Mouse (Mus musculus) midbrain, embryonic 10.5 days (tissue): ENCODE measurements around the gene Atp4b. TPM values are rescaled to one million over a fixed set of nuclear protein-coding genes. Genes with fewer than 3 reads are reported as not detected.

ENCODE experiments used
- DNase-seq: peaks from one replicate; pipeline ENCODE4 v3.0.0-alpha.2; 2017; ENCODE audit warnings: low spot score
- H3K27ac ChIP-seq: fragments of 300-500 bp; sonication (generic); replicated peaks from 2 replicates; pipeline ENCODE4 v1.5.1; 2016; ENCODE audit warnings: mild to moderate bottlenecking
- H3K27me3 ChIP-seq: fragments of 300-500 bp; sonication (generic); 2 replicates; pipeline ENCODE4 v1.6.1; 2016; ENCODE audit warnings: low read depth, mild to moderate bottlenecking; ENCODE audit not compliant: poor library complexity, severe bottlenecking
- H3K36me3 ChIP-seq: fragments of 300-500 bp; sonication (generic); 2 replicates; pipeline ENCODE4 v1.6.1; 2016; ENCODE audit warnings: mild to moderate bottlenecking, moderate library complexity
- H3K4me1 ChIP-seq: fragments of 300-500 bp; sonication (generic); 2 replicates; pipeline ENCODE4 v1.6.1; 2016
- H3K4me3 ChIP-seq: fragments of 300-500 bp; sonication (generic); 2 replicates; pipeline ENCODE4 v1.5.1; 2016; ENCODE audit warnings: mild to moderate bottlenecking, moderate library complexity
- H3K9me3 ChIP-seq: fragments of 300-500 bp; sonication (generic); replicated peaks from 2 replicates; pipeline ENCODE4 v1.6.1; 2016; ENCODE audit warnings: mild to moderate bottlenecking
- WGBS: fragments of 180-500 bp; shearing (Covaris S2); methylation state at CpG from one replicate; pipeline ENCODE4 v1.1.7; 2016; 5-methylcytosine and 5-hydroxymethylcytosine counted together
- polyA plus RNA-seq: library from polyadenylated mRNA; unstranded; fragments of >200 nt; fragmentation: Nextera tagmentation; extraction: Ambion mirVana; gene quantifications from 2 replicates; pipeline ENCODE4 v1.2.1, GENCODE M21; 2016

The Atp4b gene
- not detected in 2 replicates for polyA plus RNA-seq

DNA sequence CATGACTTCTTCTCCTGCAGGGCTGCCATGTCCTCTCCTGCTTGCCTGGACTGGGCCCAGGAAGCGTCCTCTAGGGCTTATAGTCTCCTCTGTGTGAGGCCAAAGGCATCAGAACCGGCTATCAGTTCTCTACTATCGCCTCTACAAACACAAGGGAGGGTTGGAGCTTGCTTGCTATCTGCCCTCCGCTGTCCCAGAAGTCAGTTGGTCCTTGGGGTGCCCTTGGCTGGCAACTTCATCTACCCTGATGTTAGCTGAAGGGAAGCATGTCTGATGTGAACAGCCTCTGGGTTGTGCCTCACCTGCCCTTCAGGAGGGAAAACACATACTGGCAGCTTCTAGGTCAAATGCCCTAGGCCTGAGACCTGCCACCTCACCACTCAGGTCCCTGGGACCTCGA lies at the start of gene Atp4b:
Gene Atp4b (minus strand): TSS at position 101 of the 400 bp plus-strand sequence.
- DNase-seq: no peak
- H3K36me3 ChIP-seq: no peaks in the 10 kb centered on the region
- no peaks in the 10 kb centered on the region for H3K27me3 ChIP-seq
- H3K4me3 ChIP-seq: no peak within 1 kb of the TSS
- no peaks in the 10 kb centered on the region for H3K4me1 ChIP-seq
- no peak within 1 kb of the TSS for H3K27ac ChIP-seq
- WGBS: 86% methylated on average over 5 of the region's 5 CpGs
- H3K9me3 ChIP-seq: no peaks in the 10 kb centered on the region

DNA sequence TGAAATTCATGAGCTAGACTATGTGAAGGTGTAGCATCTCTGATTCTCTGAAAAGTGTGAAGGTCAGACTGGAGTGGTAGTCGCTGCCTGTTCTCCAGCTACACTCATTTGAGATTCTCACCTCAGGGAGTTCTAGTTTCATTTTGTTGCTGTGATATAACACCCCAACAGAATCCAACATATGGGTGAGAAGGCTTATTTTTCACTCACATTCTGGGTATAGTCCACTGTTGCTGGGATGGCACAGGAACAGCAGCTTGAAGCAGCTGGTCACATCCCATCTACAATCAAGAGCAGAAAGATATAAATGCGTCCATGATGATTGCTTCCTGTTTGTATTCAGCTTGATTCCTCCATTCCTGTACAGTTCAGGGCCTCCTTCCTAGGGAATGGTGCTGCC lies 45.5 kb upstream of the Atp4b start:
- Histone ChIP-seq H3K4me1 (no peaks in the 10 kb centered on the region), H3K4me3 (no peak overlapping the region), H3K27ac (no peak overlapping the region), H3K27me3 (peaks cover under 1% of the 10 kb centered on the region; the same call in 1 of the 2 replicates), H3K9me3 (no peaks in the 10 kb centered on the region), H3K36me3 (no peaks in the 10 kb centered on the region)
- 96% methylated on average over 2 of the region's 2 CpGs for WGBS
- DNase-seq: no peak

DNA sequence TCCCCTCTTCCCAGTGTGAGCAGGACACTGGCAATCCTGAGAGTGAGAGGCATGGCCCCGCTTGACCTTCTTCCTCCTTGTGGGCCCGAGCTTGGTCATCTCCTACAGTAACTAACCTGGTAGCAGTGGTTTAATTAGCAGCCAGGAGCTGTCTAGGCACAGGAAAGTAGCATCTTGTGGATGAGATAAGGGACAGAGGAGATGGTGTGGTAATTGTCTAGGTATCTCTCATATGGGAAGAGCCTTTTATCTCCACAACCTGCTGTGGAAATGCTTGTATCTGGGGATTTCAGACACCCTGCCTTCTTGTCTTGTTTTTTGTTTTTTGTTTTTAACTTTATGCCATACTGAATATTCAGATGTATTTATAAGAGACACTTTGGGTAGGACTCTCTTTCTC lies 40.9 kb upstream of the Atp4b start:
- WGBS: 89% methylated on average over 2 of the region's 2 CpGs
- Histone ChIP-seq H3K36me3 (no peaks in the 10 kb centered on the region), H3K4me1 (peaks cover 17% of the 10 kb centered on the region), H3K4me3 (no peak overlapping the region), H3K9me3 (no peaks in the 10 kb centered on the region), H3K27me3 (peaks cover 33% of the 10 kb centered on the region), H3K27ac (no peak overlapping the region)
- no peak for DNase-seq

DNA sequence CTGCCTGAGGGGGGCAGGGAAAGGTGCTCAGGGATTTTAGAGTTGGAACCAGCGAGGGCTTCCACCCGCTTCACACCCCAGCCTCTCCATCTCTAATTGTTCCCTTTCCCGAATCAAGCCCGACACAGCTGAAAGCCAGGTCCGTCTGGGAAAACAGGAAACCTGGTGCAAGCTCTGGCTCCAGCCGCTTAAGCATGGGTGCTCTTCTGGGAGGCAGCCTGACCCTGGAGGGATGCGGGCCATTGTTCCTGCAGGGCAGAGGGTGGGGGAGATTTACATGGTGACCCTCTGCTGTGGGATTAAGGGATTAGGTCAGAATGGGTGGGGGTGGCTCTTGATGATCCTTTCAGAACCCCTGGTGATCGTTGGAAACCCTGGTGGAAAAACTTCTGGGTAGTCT lies 39.4 kb upstream of the Atp4b start:
- Histone ChIP-seq H3K27ac (no peak overlapping the region), H3K27me3 (peaks cover 33% of the 10 kb centered on the region), H3K9me3 (no peaks in the 10 kb centered on the region), H3K36me3 (no peaks in the 10 kb centered on the region), H3K4me1 (peaks cover 17% of the 10 kb centered on the region), H3K4me3 (no peak overlapping the region)
- no peak for DNase-seq
- 3% methylated on average over 8 of the region's 8 CpGs for WGBS

DNA sequence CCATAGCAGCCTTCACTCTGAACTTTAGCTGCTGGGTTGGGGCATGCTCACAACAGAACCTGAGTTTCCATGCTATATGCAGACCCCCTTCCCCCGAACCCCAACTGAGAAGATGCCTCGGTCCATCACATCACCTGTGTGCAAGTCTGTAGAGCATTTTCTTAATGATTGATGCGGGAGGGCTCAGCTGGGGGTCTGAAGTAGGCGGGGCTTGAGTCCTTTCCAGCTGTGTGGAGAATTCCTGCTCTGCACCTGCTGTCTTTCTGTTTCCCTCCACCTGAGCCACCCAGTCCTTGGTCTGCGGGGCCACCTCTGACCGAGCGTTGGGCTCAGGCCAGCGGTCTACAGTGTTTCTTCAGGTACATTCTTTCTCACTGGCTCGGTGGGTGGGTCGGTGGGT lies 38.3 kb upstream of the Atp4b start, which contains the start of gene Tmem255b:
Gene Tmem255b (plus strand): TSS at position 301 of the 400 bp plus-strand sequence.
- H3K4me1 ChIP-seq: peaks cover 17% of the 10 kb centered on the region
- H3K4me3 ChIP-seq: no peak within 1 kb of the TSS
- WGBS: 18% methylated on average over 10 of the region's 10 CpGs
- no peaks in the 10 kb centered on the region for H3K36me3 ChIP-seq
- DNase-seq: no peak
- no peak within 1 kb of the TSS for H3K27ac ChIP-seq
- no peaks in the 10 kb centered on the region for H3K9me3 ChIP-seq
- peaks cover 33% of the 10 kb centered on the region for H3K27me3 ChIP-seq

DNA sequence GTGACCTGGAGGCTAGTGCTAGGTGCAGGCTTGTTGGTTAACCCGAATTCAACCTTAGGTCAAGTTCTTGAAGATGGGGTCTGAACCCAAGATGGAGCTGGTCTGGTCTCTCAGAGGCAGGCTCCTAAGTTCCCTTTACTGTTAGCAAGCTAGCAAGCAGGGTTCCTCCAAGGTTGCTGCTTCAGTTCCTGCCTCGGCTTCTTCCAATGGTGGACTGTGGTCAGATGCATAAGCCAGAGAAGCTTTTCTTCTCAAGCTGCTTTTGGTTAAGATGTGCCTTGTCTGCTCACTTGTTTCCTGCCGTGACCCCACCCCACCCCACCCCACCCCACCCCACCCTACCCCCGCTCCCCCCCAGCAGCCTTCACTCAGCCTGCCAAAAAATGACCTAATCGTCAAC lies 36.5 kb upstream of the Atp4b start:
- Histone ChIP-seq H3K4me3 (no peak overlapping the region), H3K27me3 (peaks cover 33% of the 10 kb centered on the region), H3K4me1 (peaks cover 17% of the 10 kb centered on the region), H3K27ac (no peak overlapping the region), H3K9me3 (no peaks in the 10 kb centered on the region), H3K36me3 (no peaks in the 10 kb centered on the region)
- DNase-seq: no peak
- 86% methylated on average over 5 of the region's 5 CpGs for WGBS

DNA sequence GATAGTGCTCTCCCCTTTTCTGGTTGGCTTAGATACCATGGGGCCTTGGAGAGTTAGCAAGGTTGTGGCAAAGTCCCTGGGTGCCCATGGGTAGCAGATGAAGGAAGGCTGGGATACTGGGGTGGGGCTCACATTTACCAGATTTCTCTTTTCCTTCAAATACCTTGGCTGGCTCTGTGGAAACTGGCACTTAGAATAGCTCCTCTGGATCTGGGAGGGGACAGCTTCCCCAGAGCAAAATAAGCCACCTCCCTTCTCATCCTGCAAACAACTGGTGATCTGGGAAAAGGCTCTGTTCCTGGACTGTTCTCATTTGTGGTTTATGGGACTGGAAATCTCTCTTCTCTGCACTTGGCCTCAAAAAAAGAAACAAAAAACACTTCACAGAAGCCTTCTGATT lies 34.2 kb upstream of the Atp4b start:
- DNase-seq: no peak
- H3K27me3 ChIP-seq: peaks cover 19% of the 10 kb centered on the region
- no peak overlapping the region for H3K4me3 ChIP-seq
- H3K4me1 ChIP-seq: peaks cover 11% of the 10 kb centered on the region
- no peak overlapping the region for H3K27ac ChIP-seq
- H3K36me3 ChIP-seq: no peaks in the 10 kb centered on the region
- H3K9me3 ChIP-seq: no peaks in the 10 kb centered on the region

DNA sequence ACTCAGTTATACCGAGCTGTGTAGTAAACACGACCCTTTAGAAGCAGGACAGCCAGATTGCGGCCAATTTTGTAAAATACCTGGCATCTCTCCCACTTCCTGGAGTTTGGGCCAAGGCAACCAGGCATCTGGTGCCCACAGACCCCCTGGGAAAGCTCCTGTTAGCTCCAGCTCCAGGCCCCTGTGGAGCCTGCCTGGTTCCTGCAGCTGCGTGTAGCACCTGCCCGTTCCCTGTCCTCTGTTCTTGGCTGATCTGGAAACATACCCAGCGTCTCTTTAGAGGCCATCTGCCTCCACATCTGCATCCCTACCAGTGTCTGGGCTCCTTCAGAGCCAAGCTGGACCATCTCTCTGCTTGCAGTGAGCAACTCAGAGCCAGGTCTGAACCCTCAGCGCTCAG lies 33.8 kb upstream of the Atp4b start:
- no peak for DNase-seq
- WGBS: 88% methylated on average over 7 of the region's 7 CpGs

DNA sequence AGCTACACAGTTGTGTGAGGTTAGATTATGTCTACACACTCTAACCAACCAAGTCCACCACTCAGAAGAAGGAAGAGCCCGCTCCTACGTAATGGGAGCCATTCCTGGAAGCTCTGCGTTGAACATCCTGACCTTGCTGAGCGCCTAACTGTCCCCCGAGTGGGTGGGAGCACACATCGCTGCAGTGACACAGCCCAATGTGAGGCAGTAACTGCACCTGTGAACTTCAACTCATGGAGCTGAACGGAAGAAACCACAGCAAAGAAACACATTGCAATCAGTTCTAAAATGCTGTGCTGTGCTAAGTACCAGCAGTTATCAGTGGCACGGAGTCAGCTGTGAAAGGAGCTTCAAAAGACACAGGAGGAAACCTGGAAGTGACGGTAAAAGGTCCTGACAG lies 31.5 kb upstream of the Atp4b start:
- H3K4me3 ChIP-seq: no peak overlapping the region
- no peaks in the 10 kb centered on the region for H3K4me1 ChIP-seq
- 87% methylated on average over 9 of the region's 9 CpGs for WGBS
- no peak overlapping the region for H3K27ac ChIP-seq
- no peak for DNase-seq
- no peaks in the 10 kb centered on the region for H3K36me3 ChIP-seq
- H3K27me3 ChIP-seq: no peaks in the 10 kb centered on the region
- H3K9me3 ChIP-seq: no peaks in the 10 kb centered on the region

More for the DNA sequence above, 33.8 kb upstream of the Atp4b start:
- Histone ChIP-seq H3K4me3 (no peak overlapping the region), H3K36me3 (no peaks in the 10 kb centered on the region), H3K4me1 (peaks cover 6% of the 10 kb centered on the region), H3K9me3 (no peaks in the 10 kb centered on the region), H3K27ac (no peak overlapping the region), H3K27me3 (peaks cover 15% of the 10 kb centered on the region)

DNA sequence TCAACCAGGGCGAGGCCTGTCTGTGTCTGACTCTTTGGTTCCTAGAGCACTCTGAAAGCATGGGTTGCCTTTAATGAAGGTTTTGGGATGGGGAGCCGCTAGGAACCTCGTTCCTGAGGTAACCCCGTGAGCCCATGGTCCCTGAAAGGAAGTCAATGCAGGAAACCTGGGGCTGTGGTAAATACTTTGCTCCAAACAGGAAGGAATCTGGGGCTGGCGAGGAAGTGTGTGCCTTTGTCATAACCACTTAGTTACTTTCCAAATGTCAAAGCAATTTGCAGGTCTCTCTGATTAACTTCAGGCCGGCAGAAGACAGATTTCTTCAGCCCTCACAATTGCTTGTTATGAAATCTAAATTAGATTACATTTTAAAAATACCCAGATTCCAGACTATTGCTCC lies 30.7 kb upstream of the Atp4b start:
- Histone ChIP-seq H3K27ac (no peak overlapping the region), H3K27me3 (no peaks in the 10 kb centered on the region), H3K4me1 (no peaks in the 10 kb centered on the region), H3K4me3 (no peak overlapping the region), H3K36me3 (no peaks in the 10 kb centered on the region), H3K9me3 (no peaks in the 10 kb centered on the region)
- 81% methylated on average over 6 of the region's 6 CpGs for WGBS
- no peak for DNase-seq

DNA sequence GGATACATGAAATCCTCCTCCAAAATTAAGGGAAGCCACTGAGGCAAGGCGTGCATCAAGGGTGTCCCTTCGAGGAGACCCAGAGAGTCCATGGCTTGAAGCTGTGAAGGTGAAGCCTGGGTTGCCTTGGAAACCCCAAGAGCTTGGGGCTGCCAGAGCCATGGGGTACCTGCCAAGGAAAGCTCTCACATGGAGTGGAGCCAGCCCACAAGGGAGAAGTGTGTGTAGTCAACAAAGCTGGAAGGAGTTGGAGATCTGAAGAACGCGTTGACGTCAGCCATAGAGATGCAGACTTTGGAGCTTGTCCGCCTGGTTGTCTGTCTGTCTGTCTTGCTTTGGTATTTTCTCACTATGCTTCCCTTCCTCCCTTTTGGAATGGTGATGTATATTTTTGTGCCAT lies 24.3 kb upstream of the Atp4b start:
- Histone ChIP-seq H3K27me3 (no peaks in the 10 kb centered on the region), H3K36me3 (no peaks in the 10 kb centered on the region), H3K4me3 (no peak overlapping the region), H3K27ac (no peak overlapping the region), H3K4me1 (no peaks in the 10 kb centered on the region), H3K9me3 (no peaks in the 10 kb centered on the region)
- DNase-seq: no peak
- 93% methylated on average over 6 of the region's 6 CpGs for WGBS

DNA sequence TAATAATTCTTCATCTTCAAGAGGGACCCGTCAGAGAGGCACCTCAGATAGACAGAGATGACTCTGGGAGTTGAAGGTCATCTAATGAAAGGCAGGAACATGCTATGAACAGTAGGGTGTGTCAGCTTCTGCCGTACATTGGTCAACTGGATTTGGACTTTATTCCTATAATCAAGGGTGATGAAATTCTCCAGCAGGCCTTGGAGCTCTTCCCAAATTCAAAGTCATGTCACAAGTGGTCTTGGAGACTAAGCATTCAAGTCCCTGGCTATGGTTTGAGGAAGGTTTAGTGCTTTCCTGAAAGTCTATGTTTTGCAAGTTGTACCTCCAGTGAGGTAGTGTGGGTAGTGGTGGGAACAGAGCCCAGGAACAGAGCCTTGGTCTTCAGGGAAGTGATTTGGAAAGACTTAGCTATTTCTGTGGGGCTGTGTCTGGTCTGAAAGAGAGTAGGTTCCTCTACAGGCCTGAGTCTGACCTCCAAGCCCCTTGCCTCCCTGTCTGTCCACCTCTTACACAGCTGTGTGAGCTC lies 22.6 kb upstream of the Atp4b start:
- H3K36me3 ChIP-seq: no peaks in the 10 kb centered on the region
- no peaks in the 10 kb centered on the region for H3K9me3 ChIP-seq
- no peak overlapping the region for H3K27ac ChIP-seq
- 80% methylated on average over 2 of the region's 2 CpGs for WGBS
- H3K4me1 ChIP-seq: no peaks in the 10 kb centered on the region
- H3K4me3 ChIP-seq: no peak overlapping the region
- no peak for DNase-seq
- no peaks in the 10 kb centered on the region for H3K27me3 ChIP-seq

DNA sequence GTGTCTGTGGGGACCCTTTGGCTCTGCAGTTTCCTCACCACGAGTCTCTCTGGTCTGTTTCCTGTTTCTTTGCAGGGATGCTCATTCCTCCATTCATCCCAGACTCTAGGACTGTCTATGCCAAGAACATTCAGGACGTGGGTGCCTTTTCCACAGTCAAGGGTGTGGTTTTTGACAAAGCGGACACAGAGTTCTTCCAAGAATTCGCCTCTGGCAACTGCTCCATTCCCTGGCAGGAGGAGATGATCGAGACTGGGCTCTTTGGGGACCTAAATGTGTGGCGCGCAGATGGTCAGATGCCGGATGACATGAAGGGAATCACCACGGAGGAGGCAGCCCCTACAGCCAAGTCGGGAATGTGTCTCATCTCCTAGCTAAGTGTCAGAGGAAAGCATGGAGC lies 19.3 kb upstream of the Atp4b start:
- H3K27me3 ChIP-seq: no peaks in the 10 kb centered on the region
- H3K27ac ChIP-seq: no peak overlapping the region
- WGBS: 84% methylated on average over 10 of the region's 10 CpGs
- no peaks in the 10 kb centered on the region for H3K9me3 ChIP-seq
- no peaks in the 10 kb centered on the region for H3K36me3 ChIP-seq
- no peak overlapping the region for H3K4me3 ChIP-seq
- no peak for DNase-seq
- no peaks in the 10 kb centered on the region; the same call in 1 of the 2 replicates for H3K4me1 ChIP-seq
